Mouse (Mus musculus) small intestine, adult 2 months (tissue): ENCODE measurements around the gene Fbxl19. TPM values are rescaled to one million over a fixed set of nuclear protein-coding genes. Genes with fewer than 3 reads are reported as not detected.
A peak's percentile ranks its signal among the peaks of the same experiment; 100 is the strongest.
"Not testable (repeated sequence)": the region's sequence is repeated elsewhere in the genome, so short reads cannot be mapped to it uniquely, and the experiment has no call there.

Source experiments
- H3K27ac ChIP-seq: fragments of 200-500 bp; 2 replicates; pipeline ENCODE4 v1.5.1; 2012; ENCODE audit warnings: low read depth, low read length, control low read depth, inconsistent platforms; ENCODE audit not compliant: insufficient read depth
- H3K27me3 ChIP-seq: fragments of 200-500 bp; 2 replicates; pipeline ENCODE4 v1.6.1; 2012; ENCODE audit warnings: mild to moderate bottlenecking, moderate library complexity, low read length, inconsistent platforms; ENCODE audit not compliant: control insufficient read depth, insufficient read depth
- H3K36me3 ChIP-seq: fragments of 200-500 bp; 2 replicates; pipeline ENCODE4 v1.6.1; 2012; ENCODE audit warnings: mild to moderate bottlenecking, low read length, control low read depth, inconsistent platforms; ENCODE audit not compliant: control insufficient read depth, insufficient read depth
- H3K4me1 ChIP-seq: fragments of 200-500 bp; 2 replicates; pipeline ENCODE4 v1.6.1; 2012; ENCODE audit warnings: low read length, inconsistent platforms, mixed read lengths; ENCODE audit not compliant: control insufficient read depth, insufficient read depth, insufficient read length
- H3K4me3 ChIP-seq: fragments of 200-500 bp; 2 replicates; pipeline ENCODE4 v1.5.1; 2012; ENCODE audit warnings: low read depth, mild to moderate bottlenecking, control low read depth, inconsistent platforms, low read length, moderate library complexity
- CTCF ChIP-seq: fragments of 200-500 bp; IDR thresholded peaks from 2 replicates; pipeline ENCODE4 v1.5.1; 2012; ENCODE audit warnings: low read depth, mild to moderate bottlenecking, control low read depth, inconsistent platforms, low read length, moderate library complexity, mixed read lengths; ENCODE audit not compliant: insufficient replicate concordance, insufficient read length; ENCODE audit errors: extremely low read depth
- POLR2A ChIP-seq: fragments of 200-500 bp; IDR thresholded peaks from 2 replicates; pipeline ENCODE4 v1.6.1; 2012; ENCODE audit warnings: low read depth, mild to moderate bottlenecking, control low read depth, inconsistent platforms, low read length, moderate library complexity
- WGBS: fragments of 180-500 bp; shearing (Covaris S2); methylation state at CpG from one replicate; pipeline ENCODE4 v1.1.7; 2018; 5-methylcytosine and 5-hydroxymethylcytosine counted together
- polyA plus RNA-seq: library from polyadenylated mRNA; depleted of rRNA; stranded (reverse); fragments of >200 nt; gene quantifications from 2 replicates; pipeline ENCODE4 v1.2.3, GENCODE M21; 2012

Fbxl19 gene
- polyA plus RNA-seq, 1 experiment = 53.0 TPM

- peaks cover 9% of the 10 kb centered on the region for H3K4me1 ChIP-seq
- TF ChIP-seq POLR2A (peak; percentile 77), CTCF (no peak)
- H3K27me3 ChIP-seq = no peaks in the 10 kb centered on the region
- peak within 1 kb of the TSS; percentile 76 for H3K27ac ChIP-seq
- WGBS = under 1% methylated on average over 24 of the region's 24 CpGs
- peak within 1 kb of the TSS; percentile 79 for H3K4me3 ChIP-seq
- peaks cover 9% of the 10 kb centered on the region; the same call in 1 of the 2 replicates for H3K36me3 ChIP-seq
Observed at GRCm38 (mm10) chr7:127769651-127770038, 25.3 kb downstream of the Fbxl19 start, which contains the start of gene Orai3. Orai3 (plus strand) TSS chr7:127769815.

GRCm38 (mm10) chr7:127770039-127770905 lies 25.9 kb downstream of the Fbxl19 start:
- Histone ChIP-seq H3K27me3 (no peaks in the 10 kb centered on the region), H3K27ac (peak overlapping the region; percentile 51), H3K36me3 (peaks cover 8% of the 10 kb centered on the region; the same call in 1 of the 2 replicates), H3K4me1 (peaks cover 9% of the 10 kb centered on the region), H3K4me3 (peak overlapping the region; percentile 79)
- TF ChIP-seq POLR2A (no peak), CTCF (no peak)
- 2% methylated on average over 27 of the region's 27 CpGs for WGBS

GRCm38 (mm10) chr7:127771262-127771661 lies 26.9 kb downstream of the Fbxl19 start:
- H3K27ac ChIP-seq = no peak overlapping the region
- H3K4me3 ChIP-seq = no peak overlapping the region
- no peaks in the 10 kb centered on the region for H3K27me3 ChIP-seq
- TF ChIP-seq CTCF = no peak
- no peak for TF ChIP-seq POLR2A
- 69% methylated on average over 5 of the region's 5 CpGs for WGBS
- peaks cover 3% of the 10 kb centered on the region; the same call in 1 of the 2 replicates for H3K36me3 ChIP-seq
- peaks cover 9% of the 10 kb centered on the region for H3K4me1 ChIP-seq

- peaks cover 9% of the 10 kb centered on the region for H3K4me1 ChIP-seq
- no peaks in the 10 kb centered on the region for H3K27me3 ChIP-seq
- TF ChIP-seq POLR2A (no peak), CTCF (no peak)
- H3K27ac ChIP-seq = no peak overlapping the region
- H3K4me3 ChIP-seq = no peak overlapping the region
- 21% methylated on average over 3 of the region's 3 CpGs for WGBS
- H3K36me3 ChIP-seq = peaks cover 3% of the 10 kb centered on the region; the same call in 1 of the 2 replicates
Observed at GRCm38 (mm10) chr7:127772080-127772479, 27.7 kb downstream of the Fbxl19 start.

- 100% methylated on average over 1 of the region's 1 CpGs for WGBS
- H3K27ac ChIP-seq = no peak overlapping the region
- TF ChIP-seq POLR2A (no peak), CTCF (no peak)
Observed at GRCm38 (mm10) chr7:127772557-127772956, 28.2 kb downstream of the Fbxl19 start.

GRCm38 (mm10) chr7:127773664-127774384 lies 29.5 kb downstream of the Fbxl19 start:
- Histone ChIP-seq H3K27me3 (no peaks in the 10 kb centered on the region), H3K4me3 (no peak overlapping the region), H3K4me1 (peaks cover 9% of the 10 kb centered on the region), H3K27ac (no peak overlapping the region), H3K36me3 (no peaks in the 10 kb centered on the region)
- WGBS = 37% methylated on average over 9 of the region's 9 CpGs
- no peak for TF ChIP-seq POLR2A
- peak; percentile 69; the same call in 1 of the 2 replicates for TF ChIP-seq CTCF

More at GRCm38 (mm10) chr7:127772557-127772956, 28.2 kb downstream of the Fbxl19 start:
- Histone ChIP-seq H3K27me3 (no peaks in the 10 kb centered on the region), H3K4me1 (peaks cover 9% of the 10 kb centered on the region), H3K4me3 (no peak overlapping the region), H3K36me3 (peaks cover 2% of the 10 kb centered on the region; the same call in 1 of the 2 replicates)

- H3K27ac ChIP-seq, H3K36me3 ChIP-seq, H3K4me1 ChIP-seq, H3K27me3 ChIP-seq: not testable (repeated sequence)
- 68% methylated on average over 7 of the region's 7 CpGs for WGBS
- peak overlapping the region; percentile 97; the same call in 1 of the 2 replicates for H3K4me3 ChIP-seq
Observed at GRCm38 (mm10) chr7:127775837-127776236, 31.5 kb downstream of the Fbxl19 start.
